Mouse (Mus musculus) cortical plate, adult 2 months (tissue): Measurements from ENCODE around the gene Fras1.

Source experiments
- CTCF ChIP-seq: fragments of 200-500 bp; IDR thresholded peaks from 2 replicates; pipeline ENCODE4 v1.5.1; 2011; ENCODE audit warnings: mild to moderate bottlenecking, control low read depth, low read length; ENCODE audit not compliant: insufficient read depth; ENCODE audit errors: extremely low read depth
- POLR2A ChIP-seq: fragments of 200-500 bp; IDR thresholded peaks from 2 replicates; pipeline ENCODE4 v1.6.1; 2011; ENCODE audit warnings: mild to moderate bottlenecking, low read length, control low read depth; ENCODE audit not compliant: insufficient read depth; ENCODE audit errors: extremely low read depth

DNA sequence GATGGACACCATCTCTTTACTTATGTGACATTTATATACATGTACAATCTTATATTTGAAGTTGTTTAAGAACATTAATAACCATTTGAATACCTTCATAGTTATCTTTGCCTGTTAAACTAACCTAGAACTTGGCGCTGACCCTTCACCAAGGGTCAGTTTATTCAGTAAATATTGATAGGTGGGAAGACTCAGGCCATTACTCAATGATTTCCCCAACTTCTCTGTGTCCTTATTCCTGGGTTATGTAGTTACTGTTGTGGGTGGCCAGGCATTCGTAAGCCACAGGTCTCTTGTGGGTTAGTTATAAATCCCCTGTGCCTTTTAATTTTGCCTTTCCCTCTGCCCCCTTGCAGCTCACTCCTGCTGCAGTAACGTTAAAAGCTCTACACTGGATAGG is 162.8 kb downstream of the Fras1 start:
- TF ChIP-seq CTCF (no peak), POLR2A (no peak)
